Mouse (Mus musculus): ENCODE data around the gene Nagk. TPM values are rescaled to one million over a fixed set of nuclear protein-coding genes. Genes with fewer than 3 reads are reported as not detected.

Gene Nagk
- 52.0 and 56.5 TPM in 2 replicates for polyA plus RNA-seq (2012; rRNA removed)

DNA sequence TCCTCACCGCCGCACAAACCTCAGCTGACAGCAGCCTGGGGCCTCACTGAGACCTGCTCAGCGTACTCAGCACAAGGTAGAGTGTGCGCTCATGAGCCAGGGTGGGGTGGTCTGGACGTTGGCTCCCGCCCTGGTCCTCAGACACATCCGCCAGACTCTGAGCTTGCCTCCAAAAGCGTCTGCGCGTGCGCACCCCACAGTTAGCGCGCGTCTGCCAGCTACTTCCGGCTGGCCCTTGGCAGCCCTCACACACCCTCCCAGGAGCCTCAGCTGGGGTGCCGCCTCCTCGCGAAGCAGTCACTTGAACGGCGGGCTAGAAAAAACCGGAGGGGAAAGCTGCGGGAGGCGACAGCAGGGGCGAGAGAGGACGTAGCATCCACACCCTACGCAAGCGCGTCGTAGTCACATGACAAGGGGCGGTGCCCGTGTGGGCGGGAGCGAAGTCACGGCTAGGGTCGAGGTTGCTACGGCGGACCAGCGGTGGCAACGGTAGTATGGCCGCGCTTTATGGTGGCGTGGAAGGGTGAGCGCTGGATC is at the start of gene Nagk:
TSS of gene Nagk (plus strand) at position 223 of the 537 bp plus-strand sequence.

DNA sequence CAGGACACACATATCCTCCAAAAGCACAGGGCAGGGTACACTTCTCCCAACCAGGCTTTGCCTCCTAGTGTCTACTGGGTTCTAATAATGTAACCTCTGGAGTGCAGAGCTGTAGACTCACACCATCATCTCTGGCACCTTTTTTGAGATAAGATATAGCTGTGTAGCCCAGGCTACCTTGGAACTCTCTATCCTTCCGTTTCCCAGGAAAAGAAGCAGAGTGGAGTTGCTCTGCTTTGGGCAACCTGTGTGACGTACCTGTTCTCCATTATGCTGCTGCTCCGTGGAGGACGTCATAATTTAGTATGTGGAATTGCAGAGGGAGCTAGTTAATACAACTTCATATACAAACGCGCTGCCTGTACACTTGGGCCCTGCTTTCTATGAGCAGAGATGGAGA is 32.4 kb upstream of the Nagk start, which contains the start of gene Ankrd53:
TSS of gene Ankrd53 (plus strand) at position 301 of the 400 bp plus-strand sequence.

GRCm38 (mm10) chr6:83775638-83776293 is 19.0 kb upstream of the Nagk start, which contains the start of gene Tex261:
Gene Tex261, minus strand, starts transcription at chr6:83775813.

DNA sequence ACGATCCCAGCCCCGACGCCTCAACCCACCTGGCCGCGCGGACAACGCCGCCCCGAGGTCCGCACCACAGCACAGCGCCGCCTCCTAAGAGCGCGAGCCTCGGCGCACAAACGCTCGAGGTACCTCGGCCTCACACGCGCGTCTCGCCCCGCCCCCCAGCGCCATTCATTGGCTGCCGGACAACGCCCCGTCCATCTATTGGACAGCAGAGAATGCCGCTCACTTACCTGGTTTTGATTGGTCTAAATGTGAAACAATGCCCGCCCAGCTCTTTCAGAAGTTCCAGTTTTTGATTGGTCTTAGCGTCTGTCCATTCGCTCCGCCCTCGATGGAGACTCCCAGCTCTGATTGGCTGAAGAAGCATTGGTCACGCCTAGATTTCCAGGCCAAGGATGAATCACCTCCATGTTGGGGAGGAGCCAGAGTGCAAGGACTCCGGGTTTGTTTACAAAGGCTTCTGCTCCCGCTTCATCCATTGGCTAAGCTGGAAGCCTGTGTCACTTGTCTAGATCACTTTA is 36.9 kb downstream of the Nagk start, which contains the start of gene Paip2b:
TSS of gene Paip2b (minus strand) at position 136 of the 518 bp plus-strand sequence.

Other genes with a start within 250 kb of the Nagk start
- 34.2 and 34.6 TPM in 2 replicates for gene Stambp, start 222.3 kb upstream of the Nagk start, polyA plus RNA-seq (2012; rRNA removed)
- not detected in 2 replicates for gene Clec4f, start 138.8 kb upstream of the Nagk start, polyA plus RNA-seq (2012; rRNA removed)
- not detected in 2 replicates for gene Cd207, start 117.1 kb upstream of the Nagk start, polyA plus RNA-seq (2012; rRNA removed)
- 0.07 and 0.13 TPM in 2 replicates for gene Vax2, start 83.7 kb upstream of the Nagk start, polyA plus RNA-seq (2012; rRNA removed)
- 0.17 and 0.38 TPM in 2 replicates for gene Atp6v1b1, start 52.0 kb upstream of the Nagk start, polyA plus RNA-seq (2012; rRNA removed)
- gene Ankrd53, start 32.3 kb upstream of the Nagk start, polyA plus RNA-seq (2012; rRNA removed), result not detected in 2 replicates
- 51.3 and 57.1 TPM in 2 replicates for gene Tex261, start 19.2 kb upstream of the Nagk start, polyA plus RNA-seq (2012; rRNA removed)
- gene Paip2b, start 36.8 kb downstream of the Nagk start, polyA plus RNA-seq (2012; rRNA removed), result 52.1 and 61.4 TPM in 2 replicates
- 78.7 and 81.8 TPM in 2 replicates for gene Zfp638, start 72.1 kb downstream of the Nagk start, polyA plus RNA-seq (2012; rRNA removed)
- 2.7 and 7.6 TPM in 2 replicates for gene Dysf, start 213.6 kb downstream of the Nagk start, polyA plus RNA-seq (2012; rRNA removed)